Mouse (Mus musculus) lung, postnatal 0 days (tissue): Measurements from ENCODE around the gene Rb1. TPM values are rescaled to one million over a fixed set of nuclear protein-coding genes. Genes with fewer than 3 reads are reported as not detected.

ENCODE experiments used
- ATAC-seq: fragments of 200-750 bp; cut with Nextera tagmentation; 2 replicates; pipeline ENCODE4 v1.8.0; 2017; ENCODE audit warnings: moderate library complexity
- DNase-seq: peaks from one replicate; pipeline ENCODE4 v3.0.0-alpha.2; 2016; ENCODE audit warnings: low spot score
- H3K27ac ChIP-seq: fragments of 300-500 bp; sonication (generic); 2 replicates; pipeline ENCODE4 v1.5.1; 2014; ENCODE audit warnings: antibody characterized with exemption, mild to moderate bottlenecking, low read length, mixed read lengths
- H3K27me3 ChIP-seq: fragments of 300-500 bp; sonication (generic); replicated peaks from 2 replicates; pipeline ENCODE4 v1.6.1; 2014; ENCODE audit warnings: low read length, mixed read lengths; ENCODE audit not compliant: insufficient read depth
- H3K36me3 ChIP-seq: fragments of 300-500 bp; sonication (generic); 2 replicates; pipeline ENCODE4 v1.6.1; 2014; ENCODE audit warnings: low read length, mixed read lengths; ENCODE audit not compliant: insufficient read depth
- H3K4me1 ChIP-seq: fragments of 300-500 bp; sonication (generic); 2 replicates; pipeline ENCODE4 v1.6.1; 2014; ENCODE audit warnings: antibody characterized with exemption, low read depth, low read length, mixed read lengths; ENCODE audit not compliant: insufficient read depth
- H3K4me2 ChIP-seq: fragments of 300-500 bp; sonication (generic); replicated peaks from 2 replicates; pipeline ENCODE4 v1.6.1; 2014; ENCODE audit warnings: low read depth, mild to moderate bottlenecking, low read length, moderate library complexity, mixed read lengths
- H3K4me3 ChIP-seq: fragments of 300-500 bp; sonication (generic); 2 replicates; pipeline ENCODE4 v1.5.1; 2014; ENCODE audit warnings: low read depth, low read length
- H3K9ac ChIP-seq: fragments of 300-500 bp; sonication (generic); replicated peaks from 2 replicates; pipeline ENCODE4 v1.6.1; 2014; ENCODE audit warnings: low read depth, mild to moderate bottlenecking
- H3K9me3 ChIP-seq: fragments of 300-500 bp; sonication (generic); 2 replicates; pipeline ENCODE4 v1.6.1; 2016; ENCODE audit warnings: low read length, mixed read lengths
- CTCF ChIP-seq: IDR thresholded peaks from 2 replicates; pipeline ENCODE4 v1.5.1; 2016; ENCODE audit warnings: antibody characterized with exemption, mild to moderate bottlenecking
- EP300 ChIP-seq: IDR thresholded peaks from 2 replicates; pipeline ENCODE4 v1.6.1; 2016; ENCODE audit warnings: antibody characterized with exemption, mild to moderate bottlenecking, control low read depth
- WGBS: fragments of 180-500 bp; shearing (Covaris S2); extraction: QIAGEN DNeasy Blood & Tissue Kit; methylation state at CpG from one replicate; pipeline ENCODE4 v1.1.7; 2014; 5-methylcytosine and 5-hydroxymethylcytosine counted together
- polyA plus RNA-seq: library from polyadenylated mRNA; unstranded; fragments of >200 nt; fragmentation: Nextera tagmentation; extraction: Ambion mirVana; gene quantifications from 2 replicates; pipeline ENCODE4 v1.2.1, GENCODE M21; 2015

Gene Rb1
- polyA plus RNA-seq, 1 experiment from 2014 or later = 14.7 TPM

GRCm38 (mm10) chr14:73258181-73258580 is 67.4 kb downstream of the Rb1 start:
- H3K9ac ChIP-seq = no peak overlapping the region
- H3K4me3 ChIP-seq = no peak overlapping the region
- no peaks in the 10 kb centered on the region for H3K9me3 ChIP-seq
- no peaks in the 10 kb centered on the region for H3K4me1 ChIP-seq
- no peaks in the 10 kb centered on the region for H3K27me3 ChIP-seq
- TF ChIP-seq CTCF = no peak
- no peak for TF ChIP-seq EP300
- H3K36me3 ChIP-seq = no peaks in the 10 kb centered on the region
- H3K27ac ChIP-seq = no peak overlapping the region
- WGBS = 26% methylated on average over 4 of the region's 4 CpGs
- ATAC-seq (peak; percentile 7; the same call in 1 of the 2 replicates), DNase-seq (no peak)
- H3K4me2 ChIP-seq = no peak overlapping the region

GRCm38 (mm10) chr14:73257348-73257747 is 68.3 kb downstream of the Rb1 start:
- H3K4me2 ChIP-seq = no peak overlapping the region
- no peaks in the 10 kb centered on the region for H3K36me3 ChIP-seq
- H3K27me3 ChIP-seq = no peaks in the 10 kb centered on the region
- no peak overlapping the region for H3K4me3 ChIP-seq
- DNase-seq (no peak), ATAC-seq (no peak)
- H3K27ac ChIP-seq = no peak overlapping the region
- no peak overlapping the region for H3K9ac ChIP-seq
- WGBS = 50% methylated on average over 7 of the region's 7 CpGs
- TF ChIP-seq CTCF (no peak), EP300 (no peak)
- H3K9me3 ChIP-seq = no peaks in the 10 kb centered on the region
- H3K4me1 ChIP-seq = no peaks in the 10 kb centered on the region

- WGBS = 40% methylated on average over 3 of the region's 3 CpGs
- Histone ChIP-seq H3K27me3 (no peaks in the 10 kb centered on the region), H3K27ac (peak overlapping the region; percentile 17), H3K9ac (no peak overlapping the region), H3K4me1 (no peaks in the 10 kb centered on the region), H3K9me3 (no peaks in the 10 kb centered on the region), H3K36me3 (no peaks in the 10 kb centered on the region), H3K4me3 (no peak overlapping the region), H3K4me2 (no peak overlapping the region)
- no peak for ATAC-seq
- peak; percentile 14 for DNase-seq
- TF ChIP-seq EP300 (no peak), CTCF (no peak)
These were observed 70.1 kb downstream of the Rb1 start for GRCm38 (mm10) chr14:73255426-73255970.

- H3K4me1 ChIP-seq = no peaks in the 10 kb centered on the region
- DNase-seq = no peak
- no peaks in the 10 kb centered on the region for H3K9me3 ChIP-seq
- H3K4me2 ChIP-seq = no peak overlapping the region
- no peak for TF ChIP-seq EP300
- TF ChIP-seq CTCF = no peak
- no peak overlapping the region for H3K9ac ChIP-seq
- no peaks in the 10 kb centered on the region for H3K36me3 ChIP-seq
- ATAC-seq = no peak
- no peak overlapping the region for H3K4me3 ChIP-seq
- H3K27ac ChIP-seq = no peak overlapping the region
- no peaks in the 10 kb centered on the region for H3K27me3 ChIP-seq
- WGBS = 72% methylated on average over 4 of the region's 4 CpGs
These were observed 71.2 kb downstream of the Rb1 start for GRCm38 (mm10) chr14:73254412-73254811.

GRCm38 (mm10) chr14:73253453-73254251 is 72.0 kb downstream of the Rb1 start:
- ATAC-seq (peak; percentile 57), DNase-seq (peak; percentile 57)
- TF ChIP-seq EP300 (no peak), CTCF (no peak)
- H3K9me3 ChIP-seq = no peaks in the 10 kb centered on the region
- 44% methylated on average over 6 of the region's 6 CpGs for WGBS
- no peaks in the 10 kb centered on the region for H3K4me1 ChIP-seq
- no peak overlapping the region for H3K4me3 ChIP-seq
- H3K27ac ChIP-seq = peak overlapping the region; percentile 51; the same call in 1 of the 2 replicates
- H3K27me3 ChIP-seq = no peaks in the 10 kb centered on the region
- H3K4me2 ChIP-seq = no peak overlapping the region
- no peak overlapping the region for H3K9ac ChIP-seq
- no peaks in the 10 kb centered on the region for H3K36me3 ChIP-seq

GRCm38 (mm10) chr14:73252276-73252675 is 73.3 kb downstream of the Rb1 start:
- no peak for ATAC-seq
- WGBS = 68% methylated on average over 2 of the region's 2 CpGs
- H3K27me3 ChIP-seq = no peaks in the 10 kb centered on the region
- no peak overlapping the region for H3K4me3 ChIP-seq
- no peaks in the 10 kb centered on the region for H3K9me3 ChIP-seq
- no peaks in the 10 kb centered on the region for H3K4me1 ChIP-seq
- H3K9ac ChIP-seq = no peak overlapping the region
- no peak for DNase-seq
- no peaks in the 10 kb centered on the region for H3K36me3 ChIP-seq
- no peak overlapping the region for H3K27ac ChIP-seq
- no peak overlapping the region for H3K4me2 ChIP-seq
- TF ChIP-seq EP300 = no peak
- TF ChIP-seq CTCF = no peak
